Mouse (Mus musculus) heart, adult 2 months (tissue): ENCODE data around the gene Srebf1.

Source experiments
- CTCF ChIP-seq: fragments of 200-600 bp; IDR thresholded peaks from 2 replicates; pipeline ENCODE4 v1.8.1; 2022; ENCODE audit warnings: antibody characterized with exemption, mild to moderate bottlenecking, moderate library complexity
- EP300 ChIP-seq: fragments of 200-500 bp; IDR thresholded peaks from 2 replicates; pipeline ENCODE4 v1.6.1; 2011; ENCODE audit warnings: low read depth, low read length, control low read depth; ENCODE audit not compliant: insufficient read depth
- POLR2A ChIP-seq: fragments of 200-500 bp; IDR thresholded peaks from 2 replicates; pipeline ENCODE4 v1.6.1; 2011; ENCODE audit warnings: mild to moderate bottlenecking, low read depth, low read length, control low read depth; ENCODE audit not compliant: insufficient read depth

GRCm38 (mm10) chr11:60200384-60200783 lies 22.0 kb downstream of the Srebf1 start:
- TF ChIP-seq CTCF (no peak), EP300 (no peak), POLR2A (no peak)
